Mouse (Mus musculus): ENCODE measurements at regions not wholly inside any gene's neighbourhood (a gene's known extent, or its start where the extent isn't known, plus 50 kb on each side); places are given as distances from the start of the nearest gene placed in this dataset.

GRCm38 (mm10) chr13:26020491-26020890 is 749.5 kb downstream of the Hdgfl1 start:
- WGBS, result 88% methylated on average over 2 of the region's 2 CpGs
- ATAC-seq (replicated peaks; ENCODE audit: insufficient number of reproducible peaks, low FRiP score, low TSS enrichment, low read depth) (no peak), DNase-seq (ENCODE audit: low spot score) (no peak)
- H3K4me3 ChIP-seq (ENCODE audit: low read depth, low read length), result no peak overlapping the region
- H3K9ac ChIP-seq (replicated peaks; ENCODE audit: low read length), result no peak overlapping the region
- no peaks in the 10 kb centered on the region for H3K4me1 ChIP-seq (ENCODE audit: control insufficient read depth, insufficient read depth, low read length)
- no peaks in the 10 kb centered on the region for H3K9me3 ChIP-seq (replicated peaks; ENCODE audit: control insufficient read depth, low read length)
- no peaks in the 10 kb centered on the region for H3K27me3 ChIP-seq (ENCODE audit: control insufficient read depth, insufficient read depth, low read length)
- no peaks in the 10 kb centered on the region for H3K36me3 ChIP-seq (replicated peaks; ENCODE audit: control insufficient read depth, insufficient read depth, low read depth, low read length)
- no peak overlapping the region for H3K27ac ChIP-seq (replicated peaks; ENCODE audit: low read depth, low read length)
- H3K4me2 ChIP-seq (ENCODE audit: low read depth, low read length), result no peak overlapping the region

GRCm38 (mm10) chr13:26009131-26009530 is 738.8 kb upstream of the Nrsn1 start:
- 96% methylated on average over 1 of the region's 1 CpGs for WGBS
- no peak overlapping the region for H3K4me2 ChIP-seq (ENCODE audit: low read depth, low read length)
- H3K27me3 ChIP-seq (ENCODE audit: control insufficient read depth, insufficient read depth, low read length), result no peaks in the 10 kb centered on the region
- H3K9me3 ChIP-seq (replicated peaks; ENCODE audit: control insufficient read depth, low read length), result no peaks in the 10 kb centered on the region
- DNase-seq (ENCODE audit: low spot score), result no peak
- no peaks in the 10 kb centered on the region for H3K36me3 ChIP-seq (replicated peaks; ENCODE audit: control insufficient read depth, insufficient read depth, low read depth, low read length)
- H3K27ac ChIP-seq (replicated peaks; ENCODE audit: low read depth, low read length), result no peak overlapping the region
- ATAC-seq (replicated peaks; ENCODE audit: insufficient number of reproducible peaks, low FRiP score, low TSS enrichment, low read depth), result no peak
- H3K9ac ChIP-seq (replicated peaks; ENCODE audit: low read length), result no peak overlapping the region
- no peak overlapping the region for H3K4me3 ChIP-seq (ENCODE audit: low read depth, low read length)
- no peaks in the 10 kb centered on the region for H3K4me1 ChIP-seq (ENCODE audit: control insufficient read depth, insufficient read depth, low read length)

- Histone ChIP-seq H3K9me3 (replicated peaks; ENCODE audit: control insufficient read depth, low read length) (no peaks in the 10 kb centered on the region), H3K4me1 (ENCODE audit: control insufficient read depth, insufficient read depth, low read length) (no peaks in the 10 kb centered on the region), H3K27me3 (ENCODE audit: control insufficient read depth, insufficient read depth, low read length) (no peaks in the 10 kb centered on the region), H3K9ac (replicated peaks; ENCODE audit: low read length) (no peak overlapping the region), H3K27ac (replicated peaks; ENCODE audit: low read depth, low read length) (no peak overlapping the region), H3K36me3 (replicated peaks; ENCODE audit: control insufficient read depth, insufficient read depth, low read depth, low read length) (no peaks in the 10 kb centered on the region), H3K4me3 (ENCODE audit: low read depth, low read length) (no peak overlapping the region), H3K4me2 (ENCODE audit: low read depth, low read length) (no peak overlapping the region)
- WGBS, result 84% methylated on average over 7 of the region's 7 CpGs
- no peak for ATAC-seq (replicated peaks; ENCODE audit: insufficient number of reproducible peaks, low FRiP score, low TSS enrichment, low read depth)
- no peak for DNase-seq (ENCODE audit: low spot score)
These were observed 734.7 kb upstream of the Nrsn1 start for GRCm38 (mm10) chr13:26004768-26005560.

- H3K4me2 ChIP-seq (ENCODE audit: low read depth, low read length), result no peak overlapping the region
- 77% methylated on average over 1 of the region's 1 CpGs for whole genome bisulfite sequencing
- H3K9ac ChIP-seq (replicated peaks; ENCODE audit: low read length), result no peak overlapping the region
- ATAC-seq (replicated peaks; ENCODE audit: insufficient number of reproducible peaks, low FRiP score, low TSS enrichment, low read depth) (no peak), DNase-seq (ENCODE audit: low spot score) (no peak)
- H3K27me3 ChIP-seq (ENCODE audit: control insufficient read depth, insufficient read depth, low read length), result no peaks in the 10 kb centered on the region
- H3K9me3 ChIP-seq (replicated peaks; ENCODE audit: control insufficient read depth, low read length), result no peaks in the 10 kb centered on the region; the same call in 1 of the 2 replicates
- H3K4me3 ChIP-seq (ENCODE audit: low read depth, low read length), result no peak overlapping the region
- no peak overlapping the region for H3K27ac ChIP-seq (replicated peaks; ENCODE audit: low read depth, low read length)
- no peaks in the 10 kb centered on the region for H3K4me1 ChIP-seq (ENCODE audit: control insufficient read depth, insufficient read depth, low read length)
- no peaks in the 10 kb centered on the region for H3K36me3 ChIP-seq (replicated peaks; ENCODE audit: control insufficient read depth, insufficient read depth, low read depth, low read length)
These were observed 723.2 kb upstream of the Nrsn1 start for GRCm38 (mm10) chr13:25993526-25993925.

GRCm38 (mm10) chr13:25989067-25989756 is 718.9 kb upstream of the Nrsn1 start:
- H3K27me3 ChIP-seq (ENCODE audit: control insufficient read depth, insufficient read depth, low read length), result no peaks in the 10 kb centered on the region
- 81% methylated on average over 5 of the region's 5 CpGs for WGBS
- no peak overlapping the region for H3K9ac ChIP-seq (replicated peaks; ENCODE audit: low read length)
- DNase-seq (ENCODE audit: low spot score) (no peak), ATAC-seq (replicated peaks; ENCODE audit: insufficient number of reproducible peaks, low FRiP score, low TSS enrichment, low read depth) (no peak)
- H3K36me3 ChIP-seq (replicated peaks; ENCODE audit: control insufficient read depth, insufficient read depth, low read depth, low read length), result no peaks in the 10 kb centered on the region
- H3K9me3 ChIP-seq (replicated peaks; ENCODE audit: control insufficient read depth, low read length), result no peaks in the 10 kb centered on the region
- no peak overlapping the region for H3K4me2 ChIP-seq (ENCODE audit: low read depth, low read length)
- H3K4me3 ChIP-seq (ENCODE audit: low read depth, low read length), result no peak overlapping the region
- no peaks in the 10 kb centered on the region for H3K4me1 ChIP-seq (ENCODE audit: control insufficient read depth, insufficient read depth, low read length)
- no peak overlapping the region for H3K27ac ChIP-seq (replicated peaks; ENCODE audit: low read depth, low read length)

- H3K4me1 ChIP-seq (ENCODE audit: control insufficient read depth, insufficient read depth, low read length), result no peaks in the 10 kb centered on the region
- ATAC-seq (replicated peaks; ENCODE audit: insufficient number of reproducible peaks, low FRiP score, low TSS enrichment, low read depth), result no peak
- DNase-seq (ENCODE audit: low spot score), result no peak
- no peaks in the 10 kb centered on the region for H3K9me3 ChIP-seq (replicated peaks; ENCODE audit: control insufficient read depth, low read length)
- H3K36me3 ChIP-seq (replicated peaks; ENCODE audit: control insufficient read depth, insufficient read depth, low read depth, low read length), result no peaks in the 10 kb centered on the region
- no peak overlapping the region for H3K27ac ChIP-seq (replicated peaks; ENCODE audit: low read depth, low read length)
- no peak overlapping the region for H3K4me3 ChIP-seq (ENCODE audit: low read depth, low read length)
- H3K4me2 ChIP-seq (ENCODE audit: low read depth, low read length), result no peak overlapping the region
- 86% methylated on average over 1 of the region's 1 CpGs for WGBS
- H3K27me3 ChIP-seq (ENCODE audit: control insufficient read depth, insufficient read depth, low read length), result no peaks in the 10 kb centered on the region
- no peak overlapping the region for H3K9ac ChIP-seq (replicated peaks; ENCODE audit: low read length)
These were observed 714.2 kb upstream of the Nrsn1 start for GRCm38 (mm10) chr13:25984535-25984934.

- ATAC-seq (replicated peaks; ENCODE audit: insufficient number of reproducible peaks, low FRiP score, low TSS enrichment, low read depth), result no peak
- 73% methylated on average over 1 of the region's 1 CpGs for WGBS
- DNase-seq (ENCODE audit: low spot score), result no peak
These were observed 713.4 kb upstream of the Nrsn1 start for GRCm38 (mm10) chr13:25983659-25984058.

GRCm38 (mm10) chr13:25978648-25979047 is 708.3 kb upstream of the Nrsn1 start:
- H3K4me3 ChIP-seq (ENCODE audit: low read depth, low read length), result no peak overlapping the region
- 82% methylated on average over 1 of the region's 1 CpGs for WGBS
- no peak overlapping the region for H3K27ac ChIP-seq (replicated peaks; ENCODE audit: low read depth, low read length)
- no peak for ATAC-seq (replicated peaks; ENCODE audit: insufficient number of reproducible peaks, low FRiP score, low TSS enrichment, low read depth)
- no peaks in the 10 kb centered on the region for H3K27me3 ChIP-seq (ENCODE audit: control insufficient read depth, insufficient read depth, low read length)
- H3K9me3 ChIP-seq (replicated peaks; ENCODE audit: control insufficient read depth, low read length), result no peaks in the 10 kb centered on the region
- H3K4me2 ChIP-seq (ENCODE audit: low read depth, low read length), result no peak overlapping the region
- H3K36me3 ChIP-seq (replicated peaks; ENCODE audit: control insufficient read depth, insufficient read depth, low read depth, low read length), result no peaks in the 10 kb centered on the region
- H3K9ac ChIP-seq (replicated peaks; ENCODE audit: low read length), result no peak overlapping the region
- no peaks in the 10 kb centered on the region for H3K4me1 ChIP-seq (ENCODE audit: control insufficient read depth, insufficient read depth, low read length)
- DNase-seq (ENCODE audit: low spot score), result no peak

More at GRCm38 (mm10) chr13:25983659-25984058, 713.4 kb upstream of the Nrsn1 start:
- Histone ChIP-seq H3K9ac (replicated peaks; ENCODE audit: low read length) (no peak overlapping the region), H3K4me1 (ENCODE audit: control insufficient read depth, insufficient read depth, low read length) (no peaks in the 10 kb centered on the region), H3K4me3 (ENCODE audit: low read depth, low read length) (no peak overlapping the region), H3K4me2 (ENCODE audit: low read depth, low read length) (no peak overlapping the region), H3K9me3 (replicated peaks; ENCODE audit: control insufficient read depth, low read length) (no peaks in the 10 kb centered on the region), H3K27me3 (ENCODE audit: control insufficient read depth, insufficient read depth, low read length) (no peaks in the 10 kb centered on the region), H3K27ac (replicated peaks; ENCODE audit: low read depth, low read length) (no peak overlapping the region), H3K36me3 (replicated peaks; ENCODE audit: control insufficient read depth, insufficient read depth, low read depth, low read length) (no peaks in the 10 kb centered on the region)

Data from embryonic facial prominence, embryonic 11.5 days (tissue).